Mouse (Mus musculus) limb, embryonic 14.5 days (tissue): Measurements from ENCODE around the gene Skap2. TPM values are rescaled to one million over a fixed set of nuclear protein-coding genes. Genes with fewer than 3 reads are reported as not detected.

Experiments used
- ATAC-seq: fragments of 200-750 bp; cut with Nextera tagmentation; 2 replicates; pipeline ENCODE4 v1.8.0; 2017; ENCODE audit warnings: low read depth, moderate number of reproducible peaks, moderate TSS enrichment; ENCODE audit not compliant: low FRiP score
- DNase-seq: peaks from one replicate; pipeline ENCODE4 v3.0.0-alpha.2; 2015; ENCODE audit warnings: low spot score
- H3K27ac ChIP-seq: fragments of 300-500 bp; sonication (generic); replicated peaks from 2 replicates; pipeline ENCODE4 v1.5.1; 2014; ENCODE audit warnings: low read depth, mild to moderate bottlenecking, low read length, moderate library complexity, mixed read lengths
- H3K27me3 ChIP-seq: fragments of 300-500 bp; sonication (generic); 2 replicates; pipeline ENCODE4 v1.6.1; 2014; ENCODE audit warnings: low read length, mixed read lengths; ENCODE audit not compliant: control insufficient read depth, insufficient read depth
- H3K36me3 ChIP-seq: fragments of 300-500 bp; sonication (generic); 2 replicates; pipeline ENCODE4 v1.6.1; 2014; ENCODE audit warnings: mild to moderate bottlenecking, low read length, moderate library complexity, mixed read lengths; ENCODE audit not compliant: control insufficient read depth, insufficient read depth
- H3K4me1 ChIP-seq: fragments of 300-500 bp; sonication (generic); 2 replicates; pipeline ENCODE4 v1.6.1; 2014; ENCODE audit warnings: antibody characterized with exemption, low read length, mixed read lengths; ENCODE audit not compliant: control insufficient read depth, insufficient read depth
- H3K4me2 ChIP-seq: fragments of 300-500 bp; sonication (generic); replicated peaks from 2 replicates; pipeline ENCODE4 v1.6.1; 2014; ENCODE audit warnings: low read depth, mild to moderate bottlenecking, low read length, moderate library complexity; ENCODE audit not compliant: severe bottlenecking
- H3K4me3 ChIP-seq: fragments of 300-500 bp; sonication (generic); replicated peaks from 2 replicates; pipeline ENCODE4 v1.5.1; 2014; ENCODE audit warnings: low read length
- H3K9ac ChIP-seq: fragments of 300-500 bp; sonication (generic); 2 replicates; pipeline ENCODE4 v1.6.1; 2014; ENCODE audit warnings: mild to moderate bottlenecking, low read depth, low read length, moderate library complexity; ENCODE audit not compliant: severe bottlenecking
- H3K9me3 ChIP-seq: fragments of 300-500 bp; sonication (generic); 2 replicates; pipeline ENCODE4 v1.6.1; 2016; ENCODE audit warnings: low read length; ENCODE audit not compliant: control insufficient read depth
- POLR2A ChIP-seq: fragments of 200-500 bp; IDR thresholded peaks from 2 replicates; pipeline ENCODE4 v1.8.0; 2012; ENCODE audit warnings: inconsistent platforms, mild to moderate bottlenecking, moderate library complexity, borderline replicate concordance; ENCODE audit not compliant: insufficient read depth, insufficient read length; ENCODE audit errors: extremely low read depth
- WGBS: fragments of 180-500 bp; shearing (Covaris S2); extraction: QIAGEN DNeasy Blood & Tissue Kit; methylation state at CpG from one replicate; pipeline ENCODE4 v1.1.7; 2014; 5-methylcytosine and 5-hydroxymethylcytosine counted together
- polyA plus RNA-seq, 2 experiments: library from polyadenylated mRNA; depleted of rRNA in 1 of 2; stranded (reverse) in 1 of 2; unstranded in 1 of 2; fragments of >200 nt; fragmentation: Nextera tagmentation in 1 of 2; extraction: Ambion mirVana in 1 of 2; gene quantifications; 2 replicates each; pipeline versions ENCODE4 v1.2.1 to v1.2.3; 2012 to 2014

The Skap2 gene
- polyA plus RNA-seq, 2 experiments, result 14.4 to 23.0 TPM

GRCm38 (mm10) chr6:51824136-51824830 lies 188.1 kb downstream of the Skap2 start:
- no peaks in the 10 kb centered on the region for H3K36me3 ChIP-seq
- no peak overlapping the region for H3K27ac ChIP-seq
- no peak overlapping the region for H3K4me3 ChIP-seq
- no peak overlapping the region for H3K4me2 ChIP-seq
- TF ChIP-seq POLR2A, result no peak
- DNase-seq, result no peak
- no peak for ATAC-seq
- no peaks in the 10 kb centered on the region for H3K27me3 ChIP-seq
- H3K4me1 ChIP-seq, result peaks cover 8% of the 10 kb centered on the region; the same call in 1 of the 2 replicates
- H3K9me3 ChIP-seq, result no peaks in the 10 kb centered on the region
- WGBS, result 75% methylated on average over 9 of the region's 9 CpGs
- no peak overlapping the region for H3K9ac ChIP-seq

GRCm38 (mm10) chr6:51822049-51822448 lies 190.3 kb downstream of the Skap2 start:
- Histone ChIP-seq H3K9ac (no peak overlapping the region), H3K4me2 (no peak overlapping the region), H3K4me1 (peaks cover 8% of the 10 kb centered on the region; the same call in 1 of the 2 replicates), H3K27me3 (no peaks in the 10 kb centered on the region), H3K9me3 (peaks cover 13% of the 10 kb centered on the region), H3K4me3 (no peak overlapping the region), H3K27ac (no peak overlapping the region), H3K36me3 (no peaks in the 10 kb centered on the region)
- ATAC-seq (no peak), DNase-seq (no peak)
- 63% methylated on average over 4 of the region's 4 CpGs for WGBS
- TF ChIP-seq POLR2A, result no peak

GRCm38 (mm10) chr6:51820853-51821252 lies 191.5 kb downstream of the Skap2 start:
- peaks cover 13% of the 10 kb centered on the region for H3K9me3 ChIP-seq
- TF ChIP-seq POLR2A, result no peak
- H3K36me3 ChIP-seq, result no peaks in the 10 kb centered on the region
- DNase-seq (no peak), ATAC-seq (no peak)
- H3K4me3 ChIP-seq, result no peak overlapping the region
- no peak overlapping the region for H3K9ac ChIP-seq
- WGBS, result 83% methylated on average over 5 of the region's 5 CpGs
- no peak overlapping the region for H3K27ac ChIP-seq
- peaks cover 8% of the 10 kb centered on the region; the same call in 1 of the 2 replicates for H3K4me1 ChIP-seq
- H3K27me3 ChIP-seq, result no peaks in the 10 kb centered on the region
- H3K4me2 ChIP-seq, result no peak overlapping the region

GRCm38 (mm10) chr6:51816892-51817621 lies 195.3 kb downstream of the Skap2 start:
- ATAC-seq (no peak), DNase-seq (no peak)
- H3K27me3 ChIP-seq, result no peaks in the 10 kb centered on the region
- 70% methylated on average over 6 of the region's 6 CpGs for WGBS
- no peak overlapping the region for H3K4me3 ChIP-seq
- H3K4me1 ChIP-seq, result no peaks in the 10 kb centered on the region
- H3K36me3 ChIP-seq, result no peaks in the 10 kb centered on the region
- no peak for TF ChIP-seq POLR2A
- H3K27ac ChIP-seq, result no peak overlapping the region
- no peak overlapping the region for H3K9ac ChIP-seq
- peaks cover 13% of the 10 kb centered on the region for H3K9me3 ChIP-seq
- H3K4me2 ChIP-seq, result no peak overlapping the region

- H3K9ac ChIP-seq, result no peak overlapping the region
- no peak overlapping the region for H3K4me2 ChIP-seq
- H3K4me1 ChIP-seq, result peaks cover 7% of the 10 kb centered on the region
- H3K27me3 ChIP-seq, result no peaks in the 10 kb centered on the region
- 77% methylated on average over 4 of the region's 4 CpGs for WGBS
- no peaks in the 10 kb centered on the region for H3K36me3 ChIP-seq
- H3K4me3 ChIP-seq, result no peak overlapping the region
- ATAC-seq, result no peak
- no peaks in the 10 kb centered on the region for H3K9me3 ChIP-seq
- H3K27ac ChIP-seq, result no peak overlapping the region
- no peak for TF ChIP-seq POLR2A
- DNase-seq, result no peak
Observed at GRCm38 (mm10) chr6:51810906-51811305, 201.4 kb downstream of the Skap2 start.
